Mouse (Mus musculus) thymus, adult 2 months (tissue): Measurements from ENCODE around the gene Entr1. TPM values are rescaled to one million over a fixed set of nuclear protein-coding genes. Genes with fewer than 3 reads are reported as not detected.

Source experiments
- DNase-seq: peaks from one replicate; pipeline ENCODE4 v3.0.0; 2021
- H3K27ac ChIP-seq: fragments of 200-500 bp; 2 replicates; pipeline ENCODE4 v1.5.1; 2012; ENCODE audit warnings: low read length, control low read depth; ENCODE audit not compliant: control insufficient read depth, insufficient read depth
- H3K27me3 ChIP-seq: fragments of 200-500 bp; 2 replicates; pipeline ENCODE4 v1.6.1; 2012; ENCODE audit warnings: mild to moderate bottlenecking, low read length, moderate library complexity, mixed read lengths; ENCODE audit not compliant: control insufficient read depth, insufficient read depth
- H3K36me3 ChIP-seq: fragments of 200-500 bp; 2 replicates; pipeline ENCODE4 v1.6.1; 2012; ENCODE audit warnings: mild to moderate bottlenecking, low read length, moderate library complexity; ENCODE audit not compliant: control insufficient read depth, insufficient read depth
- H3K4me1 ChIP-seq: fragments of 200-500 bp; replicated peaks from 2 replicates; pipeline ENCODE4 v1.6.1; 2012; ENCODE audit warnings: low read length; ENCODE audit not compliant: control insufficient read depth, insufficient read depth
- H3K4me3 ChIP-seq: fragments of 200-500 bp; 2 replicates; pipeline ENCODE4 v1.5.1; 2012; ENCODE audit warnings: mild to moderate bottlenecking, low read length, control low read depth, moderate library complexity; ENCODE audit not compliant: control insufficient read depth, insufficient read depth
- CTCF ChIP-seq: fragments of 200-500 bp; IDR thresholded peaks from 2 replicates; pipeline ENCODE4 v1.5.1; 2012; ENCODE audit warnings: mild to moderate bottlenecking, control low read depth, low read length, moderate library complexity, borderline replicate concordance; ENCODE audit not compliant: control insufficient read depth, poor library complexity, insufficient read depth; ENCODE audit errors: extremely low read depth
- POLR2A ChIP-seq: fragments of 200-500 bp; IDR thresholded peaks from 2 replicates; pipeline ENCODE4 v1.6.1; 2012; ENCODE audit warnings: mild to moderate bottlenecking, low read length, control low read depth, moderate library complexity; ENCODE audit not compliant: control insufficient read depth, poor library complexity, insufficient read depth; ENCODE audit errors: extremely low read depth
- WGBS: fragments of 180-500 bp; shearing (Covaris S2); methylation state at CpG from one replicate; pipeline ENCODE4 v1.1.7; 2018; 5-methylcytosine and 5-hydroxymethylcytosine counted together
- polyA plus RNA-seq: library from polyadenylated mRNA; depleted of rRNA; stranded (reverse); fragments of >200 nt; gene quantifications from 2 replicates; pipeline ENCODE4 v1.2.3, GENCODE M21; 2012; rRNA removed

The Entr1 gene
- polyA plus RNA-seq = 216 and 228 TPM in 2 replicates

DNA sequence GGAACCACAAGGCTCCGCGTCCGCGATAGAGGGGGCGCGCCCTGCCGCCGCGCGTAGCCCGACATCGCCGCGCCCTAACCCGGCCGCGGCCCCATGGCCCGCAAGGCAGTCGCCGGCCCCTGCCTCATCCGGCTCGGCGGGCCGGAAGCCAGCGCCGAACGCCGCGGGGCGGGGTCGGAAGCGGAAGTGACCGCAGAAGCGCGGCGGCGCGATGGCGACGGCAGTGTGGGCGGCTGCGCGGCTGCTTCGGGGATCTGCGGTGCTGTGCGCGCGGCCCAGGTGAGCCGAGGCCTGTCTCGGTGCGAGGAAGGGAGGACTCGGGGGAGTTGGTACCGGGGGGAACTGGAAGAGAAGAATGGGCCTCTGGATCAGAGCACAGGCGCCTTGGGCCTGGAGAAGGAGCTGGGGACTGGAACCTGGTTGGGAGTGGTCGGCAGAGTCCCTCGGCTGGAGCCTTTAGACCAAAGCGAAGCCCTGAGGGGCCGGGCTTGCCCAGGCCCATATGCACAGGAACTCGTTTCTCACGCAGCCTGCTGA, at the start of gene Entr1, which contains the start of gene Pmpca:
Gene Entr1, minus strand, starts transcription at position 163 of the 537 bp plus-strand sequence.
Gene Pmpca, plus strand, starts transcription at position 186 of the 537 bp plus-strand sequence.
- peaks cover 56% of the 10 kb centered on the region for H3K36me3 ChIP-seq
- peak; percentile 85 for DNase-seq
- peaks cover 16% of the 10 kb centered on the region for H3K4me1 ChIP-seq
- peak within 1 kb of the TSS; percentile 86 for H3K4me3 ChIP-seq
- WGBS = under 1% methylated on average over 60 of the region's 60 CpGs
- no peaks in the 10 kb centered on the region for H3K27me3 ChIP-seq
- H3K27ac ChIP-seq = no peak within 1 kb of the TSS
- peak; percentile 96 for TF ChIP-seq POLR2A
- no peak for TF ChIP-seq CTCF

DNA sequence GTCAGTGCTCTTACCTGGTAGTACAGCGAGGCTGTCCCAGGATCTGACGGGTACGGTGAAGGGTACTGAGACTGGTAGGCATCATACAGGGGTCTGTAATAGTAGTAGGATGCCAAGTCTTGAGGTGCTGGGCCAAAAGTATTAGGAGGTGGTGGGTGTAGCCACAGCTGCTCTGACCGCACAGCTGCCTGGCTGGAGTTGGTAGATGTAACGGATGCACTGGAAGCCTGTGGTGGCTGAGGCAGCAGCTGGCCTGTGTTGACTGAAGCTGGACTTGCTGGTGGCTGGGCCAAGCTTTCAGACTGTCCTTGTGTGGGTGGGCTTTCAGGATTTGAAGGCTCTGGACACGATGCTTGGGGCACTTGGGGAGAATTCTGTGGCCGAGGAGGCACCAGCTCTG, 49.3 kb upstream of the Entr1 start:
- H3K36me3 ChIP-seq = peaks cover 46% of the 10 kb centered on the region
- H3K4me3 ChIP-seq = no peak overlapping the region
- H3K27me3 ChIP-seq = no peaks in the 10 kb centered on the region
- H3K27ac ChIP-seq = no peak overlapping the region
- no peak for DNase-seq
- H3K4me1 ChIP-seq = no peaks in the 10 kb centered on the region
- 98% methylated on average over 7 of the region's 7 CpGs for WGBS
- TF ChIP-seq CTCF (no peak), POLR2A (no peak)

DNA sequence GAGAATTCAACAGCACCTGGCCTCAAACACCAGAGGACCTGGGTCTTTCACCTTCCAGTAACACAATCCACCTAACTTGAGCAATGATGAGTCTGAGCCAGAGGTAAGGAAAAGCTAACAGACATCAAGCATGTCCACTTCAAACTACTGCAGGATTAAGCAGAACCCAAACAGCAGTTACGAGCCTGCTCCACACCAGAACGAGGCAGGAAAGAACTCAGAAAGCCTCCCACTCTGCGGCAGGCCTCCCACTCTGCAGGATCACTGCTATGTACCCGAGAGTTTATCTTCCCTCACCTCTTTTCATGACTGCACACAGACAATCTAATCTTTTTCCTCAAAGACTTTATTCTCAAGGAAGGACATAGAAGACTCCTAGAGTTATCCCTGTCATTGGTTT, 48.1 kb upstream of the Entr1 start:
- Histone ChIP-seq H3K4me1 (no peaks in the 10 kb centered on the region), H3K4me3 (no peak overlapping the region), H3K27me3 (no peaks in the 10 kb centered on the region), H3K27ac (no peak overlapping the region), H3K36me3 (peaks cover 58% of the 10 kb centered on the region)
- WGBS = 87% methylated on average over 4 of the region's 4 CpGs
- TF ChIP-seq POLR2A (no peak), CTCF (no peak)
- no peak for DNase-seq

DNA sequence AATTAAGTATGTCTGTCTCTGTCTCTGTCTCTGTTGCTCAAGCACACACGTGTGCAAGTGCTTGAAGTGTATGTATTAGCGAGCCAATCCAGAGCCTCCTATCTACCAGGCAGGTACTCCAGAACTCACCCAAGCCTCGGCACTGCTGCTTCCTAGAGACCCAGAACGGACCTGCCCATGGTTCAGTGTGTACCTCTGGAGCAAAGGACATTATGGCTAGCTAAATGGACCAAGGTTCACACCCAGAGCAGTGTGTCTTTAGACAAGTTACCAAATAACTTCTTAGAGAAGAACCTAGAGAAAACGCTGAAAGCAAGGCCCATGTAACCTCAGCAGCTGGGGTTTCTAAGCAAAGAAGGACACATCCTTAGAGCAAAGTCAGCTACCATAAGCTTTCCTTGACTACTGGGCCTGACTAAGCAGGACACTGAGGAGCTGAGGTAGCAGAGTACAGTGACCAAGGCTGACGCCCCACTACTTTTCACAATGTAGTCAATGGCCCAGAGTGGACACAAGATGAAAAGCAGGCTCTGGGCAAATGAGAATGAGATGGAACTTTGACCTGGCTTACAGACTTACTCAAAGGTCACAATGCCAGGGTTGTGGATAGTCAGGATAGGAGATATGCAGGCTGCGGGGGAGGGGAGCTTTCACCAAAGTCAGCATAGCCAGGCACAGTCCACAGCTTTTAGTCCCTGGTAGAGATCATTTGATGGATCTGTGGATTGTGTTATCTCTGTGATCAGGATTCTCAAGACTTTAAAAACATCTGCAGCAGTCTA, 45.9 kb upstream of the Entr1 start:
- H3K4me1 ChIP-seq = no peaks in the 10 kb centered on the region
- no peak overlapping the region for H3K4me3 ChIP-seq
- 97% methylated on average over 7 of the region's 7 CpGs for WGBS
- no peak for TF ChIP-seq POLR2A
- TF ChIP-seq CTCF = no peak
- H3K27me3 ChIP-seq = no peaks in the 10 kb centered on the region
- peaks cover 56% of the 10 kb centered on the region for H3K36me3 ChIP-seq
- no peak overlapping the region for H3K27ac ChIP-seq
- no peak for DNase-seq

DNA sequence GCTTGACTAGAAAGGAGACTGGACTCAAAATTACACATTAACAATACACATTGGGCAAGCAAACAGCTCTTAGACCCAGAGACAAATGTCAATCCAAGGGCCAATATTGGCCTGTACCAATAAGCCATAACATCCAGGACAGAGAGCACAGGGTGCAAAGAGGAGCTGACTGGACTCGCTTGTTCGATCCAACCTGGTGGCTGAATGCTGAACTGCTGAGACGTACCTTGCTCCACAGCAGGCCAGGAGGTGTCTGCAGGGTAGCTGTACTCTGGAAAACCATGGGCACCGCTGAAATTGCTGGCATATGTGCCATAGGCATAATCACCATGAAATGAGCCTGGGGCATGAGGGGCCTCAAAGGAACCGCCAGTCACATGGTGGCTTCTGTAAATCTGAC, 40.7 kb upstream of the Entr1 start:
- H3K36me3 ChIP-seq = peaks cover 85% of the 10 kb centered on the region
- H3K27me3 ChIP-seq = no peaks in the 10 kb centered on the region
- H3K27ac ChIP-seq = no peak overlapping the region
- H3K4me1 ChIP-seq = no peaks in the 10 kb centered on the region
- TF ChIP-seq POLR2A (no peak), CTCF (no peak)
- over 99% methylated on average over 5 of the region's 5 CpGs for WGBS
- DNase-seq = no peak
- H3K4me3 ChIP-seq = no peak overlapping the region

DNA sequence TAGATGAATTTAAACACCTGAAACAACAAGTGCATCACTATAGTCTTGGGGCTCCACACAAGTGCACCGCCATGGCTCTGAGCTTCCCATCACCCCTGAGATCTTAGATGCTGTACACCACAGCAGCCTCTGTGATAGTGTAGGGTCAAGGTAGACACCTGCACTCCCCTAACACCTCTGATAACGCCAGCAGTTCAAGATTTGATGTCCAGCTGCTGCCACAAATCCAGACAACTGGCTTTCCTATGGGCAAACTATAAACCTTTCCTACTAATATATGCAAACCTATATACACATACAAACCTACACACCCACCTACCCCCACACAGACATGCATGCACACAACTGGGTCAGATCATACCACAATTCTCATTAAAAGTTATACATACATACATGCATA, 35.4 kb upstream of the Entr1 start:
- no peak for DNase-seq
- TF ChIP-seq CTCF = no peak
- TF ChIP-seq POLR2A = no peak
- Histone ChIP-seq H3K4me1 (no peaks in the 10 kb centered on the region), H3K27ac (no peak overlapping the region), H3K27me3 (no peaks in the 10 kb centered on the region), H3K36me3 (peaks cover 87% of the 10 kb centered on the region), H3K4me3 (no peak overlapping the region)
- WGBS = 98% methylated on average over 2 of the region's 2 CpGs
